Mouse (Mus musculus): ENCODE measurements at regions not wholly inside any gene's neighbourhood (a gene's known extent, or its start where the extent isn't known, plus 50 kb on each side); places are given as distances from the start of the nearest gene placed in this dataset.
A peak's percentile ranks its signal among the peaks of the same experiment; 100 is the strongest.

DNA sequence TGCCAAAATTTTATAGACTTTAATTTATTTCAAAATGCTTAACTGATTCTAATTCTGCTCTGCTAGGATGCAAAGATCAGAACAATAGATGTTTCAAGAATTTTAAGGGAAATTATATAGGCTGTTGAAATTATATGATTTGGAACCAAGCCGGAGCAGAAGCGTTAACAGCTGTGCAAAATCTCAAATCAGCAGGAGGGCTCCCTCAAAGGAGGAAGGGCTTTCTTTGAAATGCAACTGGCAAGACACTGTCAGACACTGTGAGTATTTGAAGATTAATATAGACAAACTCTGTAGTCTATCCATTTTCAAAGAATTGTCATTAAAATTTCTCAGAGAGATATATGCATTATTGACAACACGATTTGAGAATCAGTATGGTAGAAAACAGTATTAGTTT lies 389.9 kb upstream of the Grin3a start:
- Histone ChIP-seq H3K9ac (ENCODE audit: low read depth, low read length) (no peak overlapping the region), H3K27ac (no peak overlapping the region), H3K36me3 (ENCODE audit: control insufficient read depth, insufficient read depth, low read length) (no peaks in the 10 kb centered on the region), H3K4me3 (no peak overlapping the region), H3K79me2 (replicated peaks; ENCODE audit: control insufficient read depth, insufficient read depth, low read length) (no peaks in the 10 kb centered on the region), H3K27me3 (ENCODE audit: control insufficient read depth, insufficient read depth, low read length) (no peaks in the 10 kb centered on the region), H3K4me1 (ENCODE audit: control insufficient read depth, insufficient read depth, low read length) (no peaks in the 10 kb centered on the region)
- WGBS: 80% methylated on average over 3 of the region's 3 CpGs
- no peak for TF ChIP-seq EP300 (IDR thresholded peaks at IDR 0.05; ENCODE audit: insufficient read depth, low read depth, low read length)
- no peak for TF ChIP-seq POLR2A (IDR thresholded peaks at IDR 0.05; ENCODE audit: insufficient read depth, low read depth, low read length)
- TF ChIP-seq CTCF (IDR thresholded peaks at IDR 0.05): no peak
- intact Hi-C loops (cut with DNase I): no loop called here
- no peak for DNase-seq

DNA sequence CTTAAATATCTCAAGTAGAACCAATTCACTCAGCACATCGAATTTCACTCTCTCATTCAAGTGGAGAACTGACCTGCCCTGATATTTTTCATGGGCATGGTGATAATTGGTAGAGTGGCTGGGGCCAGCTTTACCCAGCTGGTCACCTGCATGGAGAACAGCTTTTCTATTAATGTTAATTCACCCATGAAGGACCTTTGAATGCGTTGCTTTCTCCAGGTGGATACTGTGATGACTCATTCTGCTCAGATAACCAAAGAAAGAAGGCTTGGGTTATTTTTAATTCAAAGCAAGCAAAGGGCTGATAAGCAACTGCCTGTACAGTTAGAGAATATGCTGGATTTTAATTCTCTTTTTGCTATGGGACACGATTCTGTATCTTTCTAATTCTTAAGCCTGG lies 357.8 kb upstream of the Grin3a start:
- no peaks in the 10 kb centered on the region for H3K79me2 ChIP-seq (replicated peaks; ENCODE audit: control insufficient read depth, insufficient read depth, low read length)
- intact Hi-C loops (cut with DNase I): no loop called here
- H3K4me3 ChIP-seq: no peak overlapping the region
- DNase-seq: no peak
- no peak overlapping the region for H3K27ac ChIP-seq
- no peak overlapping the region for H3K9ac ChIP-seq (ENCODE audit: low read depth, low read length)
- H3K36me3 ChIP-seq (ENCODE audit: control insufficient read depth, insufficient read depth, low read length): no peaks in the 10 kb centered on the region
- WGBS: 32% methylated on average over 3 of the region's 3 CpGs
- H3K4me1 ChIP-seq (ENCODE audit: control insufficient read depth, insufficient read depth, low read length): no peaks in the 10 kb centered on the region
- H3K27me3 ChIP-seq (ENCODE audit: control insufficient read depth, insufficient read depth, low read length): no peaks in the 10 kb centered on the region
- TF ChIP-seq CTCF (IDR thresholded peaks at IDR 0.05) (no peak), EP300 (IDR thresholded peaks at IDR 0.05; ENCODE audit: insufficient read depth, low read depth, low read length) (no peak), POLR2A (IDR thresholded peaks at IDR 0.05; ENCODE audit: insufficient read depth, low read depth, low read length) (no peak)

DNA sequence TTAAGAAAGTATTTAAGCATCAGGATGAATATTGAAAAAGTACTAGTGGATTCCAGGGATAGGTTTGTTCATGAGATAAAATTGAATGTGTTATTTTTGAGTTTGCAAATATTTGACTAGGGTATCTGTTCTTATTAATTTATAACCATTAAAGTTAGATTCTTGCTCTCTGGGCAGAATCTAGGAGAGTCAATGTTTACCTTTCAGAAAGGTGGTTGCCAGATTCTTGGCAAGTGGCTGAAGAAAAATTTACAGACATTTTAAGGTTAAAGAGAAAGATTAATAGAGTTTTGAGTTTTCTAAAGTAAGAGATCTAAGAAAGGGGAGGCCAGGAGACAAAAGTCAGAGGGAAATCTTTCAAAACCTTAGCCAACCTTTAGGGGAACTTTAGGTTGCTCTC lies 331.7 kb upstream of the Grin3a start:
- no peaks in the 10 kb centered on the region for H3K36me3 ChIP-seq (ENCODE audit: control insufficient read depth, insufficient read depth, low read length)
- no peak for DNase-seq
- H3K79me2 ChIP-seq (replicated peaks; ENCODE audit: control insufficient read depth, insufficient read depth, low read length): no peaks in the 10 kb centered on the region
- H3K4me1 ChIP-seq (ENCODE audit: control insufficient read depth, insufficient read depth, low read length): no peaks in the 10 kb centered on the region
- H3K27ac ChIP-seq: no peak overlapping the region
- H3K27me3 ChIP-seq (ENCODE audit: control insufficient read depth, insufficient read depth, low read length): no peaks in the 10 kb centered on the region
- H3K9ac ChIP-seq (ENCODE audit: low read depth, low read length): no peak overlapping the region
- H3K4me3 ChIP-seq: no peak overlapping the region
- no peak for TF ChIP-seq EP300 (IDR thresholded peaks at IDR 0.05; ENCODE audit: insufficient read depth, low read depth, low read length)
- intact Hi-C loops (cut with DNase I): no loop called here

DNA sequence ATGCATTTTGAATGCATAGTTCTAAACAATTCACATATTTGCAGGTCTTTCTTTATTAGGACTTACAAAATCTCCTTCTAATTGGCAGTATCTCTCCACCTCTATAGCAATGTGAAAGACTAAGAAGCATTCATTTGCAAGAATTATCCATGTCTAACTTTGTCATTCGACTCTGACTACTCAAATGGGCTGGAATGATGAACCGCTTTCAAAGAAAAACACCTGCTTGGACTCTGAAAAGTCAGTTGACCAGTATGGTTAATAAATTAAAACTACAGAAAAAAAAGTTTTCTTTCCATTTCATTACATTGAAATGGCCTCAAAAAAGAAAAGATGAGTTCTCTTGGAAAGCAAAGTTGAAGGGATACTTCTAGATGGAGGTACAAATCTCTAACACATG lies 331.1 kb upstream of the Grin3a start:
- no peak for DNase-seq
- H3K79me2 ChIP-seq (replicated peaks; ENCODE audit: control insufficient read depth, insufficient read depth, low read length): no peaks in the 10 kb centered on the region
- H3K9ac ChIP-seq (ENCODE audit: low read depth, low read length): no peak overlapping the region
- intact Hi-C loops (cut with DNase I): no loop called here
- H3K4me3 ChIP-seq: no peak overlapping the region
- no peaks in the 10 kb centered on the region for H3K36me3 ChIP-seq (ENCODE audit: control insufficient read depth, insufficient read depth, low read length)
- 72% methylated on average over 2 of the region's 2 CpGs for WGBS
- H3K4me1 ChIP-seq (ENCODE audit: control insufficient read depth, insufficient read depth, low read length): no peaks in the 10 kb centered on the region
- no peak for TF ChIP-seq EP300 (IDR thresholded peaks at IDR 0.05; ENCODE audit: insufficient read depth, low read depth, low read length)
- no peak for TF ChIP-seq CTCF (IDR thresholded peaks at IDR 0.05)
- no peak for TF ChIP-seq POLR2A (IDR thresholded peaks at IDR 0.05; ENCODE audit: insufficient read depth, low read depth, low read length)
- no peaks in the 10 kb centered on the region for H3K27me3 ChIP-seq (ENCODE audit: control insufficient read depth, insufficient read depth, low read length)
- H3K27ac ChIP-seq: no peak overlapping the region

DNA sequence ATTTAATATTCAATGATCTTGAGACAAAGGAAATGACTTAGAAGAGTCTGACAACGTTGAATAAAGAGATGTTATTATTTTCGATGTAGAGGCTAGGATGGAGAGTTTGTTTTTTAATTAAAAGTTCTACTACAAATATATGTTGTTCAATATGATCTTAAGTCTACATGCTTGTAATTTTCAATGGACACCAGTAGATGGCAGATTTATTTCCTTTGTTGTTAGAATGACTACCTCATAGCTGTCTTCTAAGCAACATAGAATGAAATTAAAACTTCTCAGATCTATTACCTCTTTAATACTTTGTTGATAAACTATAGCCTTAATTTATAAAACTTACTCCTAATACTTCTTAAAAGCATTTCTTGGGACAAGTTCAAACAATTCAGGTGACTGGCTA lies 315.3 kb upstream of the Grin3a start:
- H3K9ac ChIP-seq (ENCODE audit: low read depth, low read length): no peak overlapping the region
- 46% methylated on average over 2 of the region's 2 CpGs for WGBS
- no peaks in the 10 kb centered on the region for H3K27me3 ChIP-seq (ENCODE audit: control insufficient read depth, insufficient read depth, low read length)
- intact Hi-C loops (cut with DNase I): no loop called here
- TF ChIP-seq CTCF (IDR thresholded peaks at IDR 0.05) (peak; percentile 45), POLR2A (IDR thresholded peaks at IDR 0.05; ENCODE audit: insufficient read depth, low read depth, low read length) (no peak), EP300 (IDR thresholded peaks at IDR 0.05; ENCODE audit: insufficient read depth, low read depth, low read length) (no peak)
- no peak overlapping the region for H3K27ac ChIP-seq
- no peaks in the 10 kb centered on the region for H3K36me3 ChIP-seq (ENCODE audit: control insufficient read depth, insufficient read depth, low read length)
- no peaks in the 10 kb centered on the region for H3K79me2 ChIP-seq (replicated peaks; ENCODE audit: control insufficient read depth, insufficient read depth, low read length)
- no peak overlapping the region for H3K4me3 ChIP-seq
- no peaks in the 10 kb centered on the region for H3K4me1 ChIP-seq (ENCODE audit: control insufficient read depth, insufficient read depth, low read length)
- no peak for DNase-seq

DNA sequence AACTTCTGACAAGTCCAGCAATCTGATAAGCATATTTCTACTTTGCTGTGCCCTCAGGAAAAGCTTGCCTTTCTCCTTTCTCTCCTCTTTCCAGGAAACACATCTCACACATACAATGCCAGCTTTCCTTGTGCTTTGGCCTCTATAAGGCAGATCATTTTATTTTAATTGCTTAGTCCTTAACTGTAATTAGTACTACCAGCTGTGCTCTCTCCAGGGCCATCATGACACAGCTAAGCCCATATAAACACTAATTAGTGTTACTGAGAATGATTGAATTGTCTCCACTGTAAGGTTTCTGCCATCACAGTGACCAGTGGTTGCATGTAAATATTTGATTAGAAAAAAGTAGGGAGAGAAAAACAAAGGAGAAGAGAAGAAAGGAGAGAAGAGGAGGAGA lies 300.4 kb upstream of the Grin3a start:
- Histone ChIP-seq H3K4me1 (ENCODE audit: control insufficient read depth, insufficient read depth, low read length) (no peaks in the 10 kb centered on the region), H3K79me2 (replicated peaks; ENCODE audit: control insufficient read depth, insufficient read depth, low read length) (no peaks in the 10 kb centered on the region), H3K36me3 (ENCODE audit: control insufficient read depth, insufficient read depth, low read length) (no peaks in the 10 kb centered on the region), H3K9ac (ENCODE audit: low read depth, low read length) (no peak overlapping the region), H3K27me3 (ENCODE audit: control insufficient read depth, insufficient read depth, low read length) (no peaks in the 10 kb centered on the region), H3K4me3 (no peak overlapping the region), H3K27ac (no peak overlapping the region)
- no peak for DNase-seq
- intact Hi-C loops (cut with DNase I): no loop called here
- TF ChIP-seq CTCF (IDR thresholded peaks at IDR 0.05): no peak
- TF ChIP-seq EP300 (IDR thresholded peaks at IDR 0.05; ENCODE audit: insufficient read depth, low read depth, low read length): no peak
- no peak for TF ChIP-seq POLR2A (IDR thresholded peaks at IDR 0.05; ENCODE audit: insufficient read depth, low read depth, low read length)

DNA sequence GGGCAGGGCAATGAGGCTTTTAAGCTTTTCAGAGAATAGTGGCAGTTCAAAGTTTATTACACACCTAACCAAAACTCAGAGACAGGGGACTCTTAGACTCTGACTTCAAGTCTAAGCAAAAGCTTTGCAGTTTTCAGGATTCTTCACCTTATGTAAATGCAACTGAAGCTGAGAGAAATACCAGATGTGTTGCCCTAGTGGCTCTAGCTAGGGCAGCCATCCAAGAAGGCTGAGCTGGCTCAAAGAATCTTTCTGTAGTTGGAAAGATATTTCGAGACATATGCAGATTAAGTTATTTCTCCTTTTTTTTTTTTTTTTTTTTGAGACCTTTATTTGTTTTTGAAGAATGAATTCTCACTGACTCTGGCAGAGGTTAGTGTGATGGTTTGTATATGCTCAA lies 284.7 kb upstream of the Grin3a start:
- Histone ChIP-seq H3K4me3 (no peak overlapping the region), H3K4me1 (ENCODE audit: control insufficient read depth, insufficient read depth, low read length) (no peaks in the 10 kb centered on the region)
- WGBS: 46% methylated on average over 1 of the region's 1 CpGs

More for the DNA sequence above, 284.7 kb upstream of the Grin3a start:
- no peak overlapping the region for H3K9ac ChIP-seq (ENCODE audit: low read depth, low read length)
- H3K79me2 ChIP-seq (replicated peaks; ENCODE audit: control insufficient read depth, insufficient read depth, low read length): no peaks in the 10 kb centered on the region
- H3K27ac ChIP-seq: no peak overlapping the region
- no peaks in the 10 kb centered on the region for H3K36me3 ChIP-seq (ENCODE audit: control insufficient read depth, insufficient read depth, low read length)
- intact Hi-C loops (cut with DNase I): no loop called here
- no peak for DNase-seq
- no peak for TF ChIP-seq EP300 (IDR thresholded peaks at IDR 0.05; ENCODE audit: insufficient read depth, low read depth, low read length)
- no peak for TF ChIP-seq POLR2A (IDR thresholded peaks at IDR 0.05; ENCODE audit: insufficient read depth, low read depth, low read length)
- no peak for TF ChIP-seq CTCF (IDR thresholded peaks at IDR 0.05)
- H3K27me3 ChIP-seq (ENCODE audit: control insufficient read depth, insufficient read depth, low read length): no peaks in the 10 kb centered on the region
